ENCODE assay signal across 11 mouse cellular contexts in the genomic region with DNA sequence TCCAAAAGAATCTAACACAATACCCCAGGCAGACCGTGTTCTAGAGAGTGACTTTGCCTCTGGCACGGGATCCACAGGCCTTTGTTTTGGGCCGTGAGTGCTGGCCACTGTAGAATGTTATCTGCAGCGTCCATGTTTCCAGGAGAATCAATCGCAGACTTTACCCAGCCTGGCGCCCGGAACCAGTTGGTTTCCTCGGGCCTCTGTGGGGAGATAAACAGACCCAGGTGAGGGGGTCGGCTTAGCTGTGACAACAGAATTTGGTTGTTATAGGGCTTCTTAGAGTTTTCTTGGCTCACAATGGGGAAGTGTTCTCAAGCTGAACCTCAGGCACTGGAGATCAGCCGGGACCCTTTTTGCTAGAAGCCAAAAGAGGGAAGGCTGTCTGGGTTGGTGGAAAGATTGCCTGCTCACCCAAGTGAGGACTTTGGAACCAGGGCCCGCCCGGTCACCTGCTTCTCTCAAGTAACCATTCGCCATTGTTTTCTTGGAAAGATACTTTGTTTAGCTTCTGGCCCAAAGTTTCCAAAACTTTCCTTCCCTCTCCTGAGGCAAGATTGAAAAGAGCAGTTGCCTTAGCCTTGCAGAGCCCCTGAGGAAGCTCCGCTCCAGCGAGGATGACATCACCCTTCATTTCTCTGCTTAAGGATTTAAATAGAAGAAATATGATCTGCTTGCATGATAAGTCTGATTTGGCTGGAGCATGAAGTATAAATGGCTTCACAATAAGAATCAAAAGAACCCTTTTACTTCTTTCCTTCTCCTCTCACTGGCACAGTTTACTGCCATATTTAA. TPM values are rescaled to one million over a fixed set of nuclear protein-coding genes. Genes with fewer than 3 reads are reported as not detected.
DNase-seq lines count a peak whose midpoint lies in the region; ATAC-seq and TF ChIP-seq lines count a peak whose summit lies in the region.
"Had no signal": no experiment of that assay in that cellular context is flagged by ENCODE, and none has a peak within 500 bp of the region (broad histone marks: within the 10 kb centered on the region; RNA-seq: fewer than 3 reads in every experiment).

No protein-coding gene starts in this region.

- 46% methylated on average over 15 of the region's 15 CpGs for WGBS in heart, postnatal 0 days
- 56% methylated on average over 15 of the region's 15 CpGs for WGBS in heart, embryonic 11.5 days (ENCODE audit: insufficient replicate concordance)
- WGBS in limb, embryonic 14.5 days, result 69% methylated on average over 15 of the region's 15 CpGs
- 46% methylated on average over 15 of the region's 15 CpGs for WGBS in stomach, embryonic 15.5 days
- WGBS in forebrain, embryonic 13.5 days, result 82% methylated on average over 15 of the region's 15 CpGs
- WGBS in midbrain, embryonic 13.5 days, result 78% methylated on average over 15 of the region's 15 CpGs

- no peak overlapping the region for H3K4me3 ChIP-seq in heart, postnatal 0 days (ENCODE audit: low read depth, low read length)
- no peak overlapping the region for H3K4me3 ChIP-seq in heart, embryonic 11.5 days (ENCODE audit: low read depth, low read length)
- no peak overlapping the region for H3K4me3 ChIP-seq in limb, embryonic 14.5 days (replicated peaks; ENCODE audit: low read length)
- H3K4me3 ChIP-seq in stomach, embryonic 15.5 days (replicated peaks), result no peak overlapping the region
- H3K4me3 ChIP-seq in forebrain, embryonic 13.5 days, result no peak overlapping the region
- no peak overlapping the region for H3K4me3 ChIP-seq in midbrain, embryonic 13.5 days (replicated peaks)
- H3K4me3 ChIP-seq: midbrain, embryonic 12.5 days had no signal

- no peak for TF ChIP-seq CTCF in heart, postnatal 0 days (IDR thresholded peaks at IDR 0.05; ENCODE audit: low read depth)

- no peak for TF ChIP-seq EP300 in heart, postnatal 0 days (IDR thresholded peaks at IDR 0.05; ENCODE audit: low read depth)

- H3K27ac ChIP-seq in heart, postnatal 0 days (ENCODE audit: low read depth), result peak overlapping the region; percentile 52
- no peak overlapping the region for H3K27ac ChIP-seq in heart, embryonic 11.5 days (ENCODE audit: low read depth, low read length)
- H3K27ac ChIP-seq in limb, embryonic 14.5 days (replicated peaks; ENCODE audit: low read depth, low read length), result peak overlapping the region; percentile 21; the same call in 1 of the 2 replicates
- peak overlapping the region; percentile 65 for H3K27ac ChIP-seq in stomach, embryonic 15.5 days
- no peak overlapping the region for H3K27ac ChIP-seq in forebrain, embryonic 13.5 days
- no peak overlapping the region for H3K27ac ChIP-seq in midbrain, embryonic 13.5 days
- H3K27ac ChIP-seq: midbrain, embryonic 12.5 days had no signal

- H3K36me3 ChIP-seq in heart, postnatal 0 days (replicated peaks; ENCODE audit: control insufficient read depth, insufficient read depth, low read length), result no peaks in the 10 kb centered on the region
- no peaks in the 10 kb centered on the region for H3K36me3 ChIP-seq in heart, embryonic 11.5 days (ENCODE audit: control insufficient read depth, insufficient read depth, low read length)
- no peaks in the 10 kb centered on the region for H3K36me3 ChIP-seq in limb, embryonic 14.5 days (ENCODE audit: control insufficient read depth, insufficient read depth, low read length)
- no peaks in the 10 kb centered on the region for H3K36me3 ChIP-seq in stomach, embryonic 15.5 days
- no peaks in the 10 kb centered on the region for H3K36me3 ChIP-seq in forebrain, embryonic 13.5 days (ENCODE audit: poor library complexity, severe bottlenecking)
- H3K36me3 ChIP-seq in midbrain, embryonic 13.5 days, result no peaks in the 10 kb centered on the region
- H3K36me3 ChIP-seq: midbrain, embryonic 12.5 days had no signal

- peaks cover 16% of the 10 kb centered on the region; the same call in 1 of the 2 replicates for H3K27me3 ChIP-seq in heart, postnatal 0 days (ENCODE audit: control insufficient read depth, insufficient read depth, low read length)
- peaks cover 27% of the 10 kb centered on the region for H3K27me3 ChIP-seq in heart, embryonic 11.5 days (ENCODE audit: control insufficient read depth, insufficient read depth, low read length)
- H3K27me3 ChIP-seq in limb, embryonic 14.5 days (ENCODE audit: control insufficient read depth, insufficient read depth, low read length), result peaks cover 16% of the 10 kb centered on the region
- H3K27me3 ChIP-seq in stomach, embryonic 15.5 days (replicated peaks), result peaks cover 7% of the 10 kb centered on the region; the same call in 1 of the 2 replicates
- H3K27me3 ChIP-seq in forebrain, embryonic 13.5 days, result peaks cover 46% of the 10 kb centered on the region
- H3K27me3 ChIP-seq in midbrain, embryonic 13.5 days, result peaks cover 42% of the 10 kb centered on the region

- no peak for TF ChIP-seq POLR2A in limb, embryonic 14.5 days (IDR thresholded peaks at IDR 0.05; ENCODE audit: borderline replicate concordance, extremely low read depth, insufficient read depth, insufficient read length)

- peaks cover 14% of the 10 kb centered on the region; the same call in 1 of the 2 replicates for H3K4me1 ChIP-seq in heart, postnatal 0 days (ENCODE audit: control insufficient read depth, insufficient read depth)
- peaks cover 21% of the 10 kb centered on the region for H3K4me1 ChIP-seq in heart, embryonic 11.5 days (ENCODE audit: control insufficient read depth, insufficient read depth, low read length)
- H3K4me1 ChIP-seq in limb, embryonic 14.5 days (ENCODE audit: control insufficient read depth, insufficient read depth, low read length), result peaks cover 24% of the 10 kb centered on the region
- H3K4me1 ChIP-seq in stomach, embryonic 15.5 days, result peaks cover 36% of the 10 kb centered on the region
- peaks cover 12% of the 10 kb centered on the region for H3K4me1 ChIP-seq in forebrain, embryonic 13.5 days
- H3K4me1 ChIP-seq in midbrain, embryonic 13.5 days (replicated peaks), result peaks cover 16% of the 10 kb centered on the region

- no peak for DNase-seq in heart, postnatal 0 days (ENCODE audit: low spot score)
- peak; percentile 47 for DNase-seq in limb, embryonic 14.5 days (ENCODE audit: low spot score)
- no peak for DNase-seq in thymus, postnatal 4 days
- DNase-seq: lung, adult 18-20 months had no signal

- no peak for ATAC-seq in heart, postnatal 0 days (ENCODE audit: insufficient read depth, low read depth)
- no peak for ATAC-seq in heart, embryonic 11.5 days (replicated peaks; ENCODE audit: insufficient number of reproducible peaks, low FRiP score, low TSS enrichment)
- peak; percentile 29 to 46 for ATAC-seq in hematopoietic stem cell, adult 5-6 weeks (replicated peaks in 1 of 2; ENCODE audit: insufficient read depth in 1 of 2, low FRiP score in 2 of 2, low TSS enrichment in 1 of 2, low read depth in 1 of 2, poor library complexity in 2 of 2, severe bottlenecking in 2 of 2)
- no peak for ATAC-seq in limb, embryonic 14.5 days (ENCODE audit: low FRiP score, low read depth)
- ATAC-seq in stomach, embryonic 15.5 days (ENCODE audit: insufficient read depth, low FRiP score, low read depth), result no peak
- no peak for ATAC-seq in forebrain, embryonic 13.5 days
- ATAC-seq in midbrain, embryonic 13.5 days, result no peak
- ATAC-seq: forebrain, embryonic 16.5 days had no signal

- H3K9me3 ChIP-seq in heart, postnatal 0 days (replicated peaks; ENCODE audit: control insufficient read depth, low read length), result no peaks in the 10 kb centered on the region
- no peaks in the 10 kb centered on the region for H3K9me3 ChIP-seq in heart, embryonic 11.5 days (replicated peaks; ENCODE audit: control insufficient read depth, low read length)
- H3K9me3 ChIP-seq in limb, embryonic 14.5 days (ENCODE audit: control insufficient read depth, low read length), result no peaks in the 10 kb centered on the region
- H3K9me3 ChIP-seq in stomach, embryonic 15.5 days, result no peaks in the 10 kb centered on the region
- no peaks in the 10 kb centered on the region for H3K9me3 ChIP-seq in forebrain, embryonic 13.5 days (replicated peaks)
- H3K9me3 ChIP-seq in midbrain, embryonic 13.5 days, result no peaks in the 10 kb centered on the region
- H3K9me3 ChIP-seq: midbrain, embryonic 12.5 days had no signal

- H3K4me2 ChIP-seq in heart, postnatal 0 days (ENCODE audit: low read depth, low read length), result no peak overlapping the region
- no peak overlapping the region for H3K4me2 ChIP-seq in heart, embryonic 11.5 days
- H3K4me2 ChIP-seq in limb, embryonic 14.5 days (replicated peaks; ENCODE audit: low read depth, low read length, severe bottlenecking), result no peak overlapping the region
- peak overlapping the region; percentile 34 for H3K4me2 ChIP-seq in stomach, embryonic 15.5 days
- H3K4me2 ChIP-seq in forebrain, embryonic 13.5 days, result no peak overlapping the region
- H3K4me2 ChIP-seq in midbrain, embryonic 13.5 days (replicated peaks), result no peak overlapping the region
- H3K4me2 ChIP-seq: midbrain, embryonic 12.5 days had no signal

- no peak overlapping the region for H3K9ac ChIP-seq in heart, postnatal 0 days (replicated peaks; ENCODE audit: low read depth, low read length)
- no peak overlapping the region for H3K9ac ChIP-seq in heart, embryonic 11.5 days (ENCODE audit: low read depth, low read length)
- H3K9ac ChIP-seq in limb, embryonic 14.5 days (ENCODE audit: low read depth, low read length, severe bottlenecking), result no peak overlapping the region
- no peak overlapping the region for H3K9ac ChIP-seq in stomach, embryonic 15.5 days
- H3K9ac ChIP-seq in forebrain, embryonic 13.5 days, result no peak overlapping the region
- H3K9ac ChIP-seq in midbrain, embryonic 13.5 days (replicated peaks), result no peak overlapping the region
- H3K9ac ChIP-seq: midbrain, embryonic 12.5 days had no signal

RNA-seq across cellular contexts. Expression of a gene that starts 3.6 kb away (rescaled TPM):
- 3.4 and 6.6 TPM in 2 replicates for total RNA-seq in heart, postnatal 0 days (2014; rRNA removed; ENCODE audit: low replicate concordance)
- polyA plus RNA-seq in heart, postnatal 0 days (2015; fragmentation: Nextera tagmentation; extraction: Ambion mirVana), result 2.2 and 2.5 TPM in 2 replicates
- polyA plus RNA-seq in heart, embryonic 11.5 days (2014; fragmentation: Nextera tagmentation; extraction: Ambion mirVana), result 3.2 and 3.6 TPM in 2 replicates
- total RNA-seq in hematopoietic stem cell, adult 5-6 weeks (2017), result 12.9 and 14.5 TPM in 2 replicates
- 18.6 and 23.5 TPM in 2 replicates for polyA plus RNA-seq in limb, embryonic 14.5 days (2012; rRNA removed)
- polyA plus RNA-seq in limb, embryonic 14.5 days (2014; fragmentation: Nextera tagmentation; extraction: Ambion mirVana), result 39.8 and 50.0 TPM in 2 replicates
- polyA plus RNA-seq in stomach, embryonic 15.5 days (2015; fragmentation: Nextera tagmentation; extraction: Ambion mirVana), result 56.3 and 56.6 TPM in 2 replicates
- polyA plus RNA-seq in forebrain, embryonic 13.5 days (2015; fragmentation: Nextera tagmentation; extraction: Ambion mirVana), result 0.63 and 0.79 TPM in 2 replicates
- polyA plus RNA-seq in midbrain, embryonic 13.5 days (2015; fragmentation: Nextera tagmentation; extraction: Ambion mirVana), result 0.62 and 0.74 TPM in 2 replicates

RNA-seq across cellular contexts. Expression of a gene that starts 11.3 kb away (rescaled TPM):
- 17.7 and 23.2 TPM in 2 replicates for total RNA-seq in heart, postnatal 0 days (2014; rRNA removed; ENCODE audit: low replicate concordance)
- 9.8 and 11.3 TPM in 2 replicates for polyA plus RNA-seq in heart, postnatal 0 days (2015; fragmentation: Nextera tagmentation; extraction: Ambion mirVana)
- 11.9 and 14.2 TPM in 2 replicates for polyA plus RNA-seq in heart, embryonic 11.5 days (2014; fragmentation: Nextera tagmentation; extraction: Ambion mirVana)
- total RNA-seq in hematopoietic stem cell, adult 5-6 weeks (2017), result 11.8 and 17.6 TPM in 2 replicates
- 7.8 and 9.6 TPM in 2 replicates for polyA plus RNA-seq in limb, embryonic 14.5 days (2012; rRNA removed)
- polyA plus RNA-seq in limb, embryonic 14.5 days (2014; fragmentation: Nextera tagmentation; extraction: Ambion mirVana), result 15.1 and 15.4 TPM in 2 replicates
- polyA plus RNA-seq in stomach, embryonic 15.5 days (2015; fragmentation: Nextera tagmentation; extraction: Ambion mirVana), result 14.6 and 16.3 TPM in 2 replicates
- polyA plus RNA-seq in forebrain, embryonic 13.5 days (2015; fragmentation: Nextera tagmentation; extraction: Ambion mirVana), result 12.2 and 14.5 TPM in 2 replicates
- polyA plus RNA-seq in midbrain, embryonic 13.5 days (2015; fragmentation: Nextera tagmentation; extraction: Ambion mirVana), result 14.2 and 15.4 TPM in 2 replicates

RNA-seq across cellular contexts. Expression of a gene that starts 26.4 kb away (rescaled TPM):
- total RNA-seq in heart, postnatal 0 days (2014; rRNA removed; ENCODE audit: low replicate concordance), result 2.1 and 6.3 TPM in 2 replicates
- 2.1 and 2.8 TPM in 2 replicates for polyA plus RNA-seq in heart, postnatal 0 days (2015; fragmentation: Nextera tagmentation; extraction: Ambion mirVana)
- 5.6 and 6.9 TPM in 2 replicates for polyA plus RNA-seq in heart, embryonic 11.5 days (2014; fragmentation: Nextera tagmentation; extraction: Ambion mirVana)
- 13.9 and 19.6 TPM in 2 replicates for total RNA-seq in hematopoietic stem cell, adult 5-6 weeks (2017)
- polyA plus RNA-seq in limb, embryonic 14.5 days (2012; rRNA removed), result 33.4 and 43.6 TPM in 2 replicates
- polyA plus RNA-seq in limb, embryonic 14.5 days (2014; fragmentation: Nextera tagmentation; extraction: Ambion mirVana), result 8.9 and 10.6 TPM in 2 replicates
- 6.8 and 8.5 TPM in 2 replicates for polyA plus RNA-seq in stomach, embryonic 15.5 days (2015; fragmentation: Nextera tagmentation; extraction: Ambion mirVana)
- polyA plus RNA-seq in forebrain, embryonic 13.5 days (2015; fragmentation: Nextera tagmentation; extraction: Ambion mirVana), result 10.0 and 10.2 TPM in 2 replicates
- 8.7 and 10.2 TPM in 2 replicates for polyA plus RNA-seq in midbrain, embryonic 13.5 days (2015; fragmentation: Nextera tagmentation; extraction: Ambion mirVana)

RNA-seq across cellular contexts. Expression of a gene that starts 45.0 kb away (rescaled TPM):
- total RNA-seq in heart, postnatal 0 days (2014; rRNA removed; ENCODE audit: low replicate concordance), result 0.08 and 0.61 TPM in 2 replicates
- polyA plus RNA-seq in heart, postnatal 0 days (2015; fragmentation: Nextera tagmentation; extraction: Ambion mirVana), result 0.54 and 0.79 TPM in 2 replicates
- polyA plus RNA-seq in heart, embryonic 11.5 days (2014; fragmentation: Nextera tagmentation; extraction: Ambion mirVana), result 2.0 and 2.1 TPM in 2 replicates
- total RNA-seq in hematopoietic stem cell, adult 5-6 weeks (2017), result 102 and 139 TPM in 2 replicates
- polyA plus RNA-seq in limb, embryonic 14.5 days (2012; rRNA removed), result 9.7 and 18.8 TPM in 2 replicates
- polyA plus RNA-seq in limb, embryonic 14.5 days (2014; fragmentation: Nextera tagmentation; extraction: Ambion mirVana), result 17.6 and 22.6 TPM in 2 replicates
- polyA plus RNA-seq in stomach, embryonic 15.5 days (2015; fragmentation: Nextera tagmentation; extraction: Ambion mirVana), result 3.9 and 5.6 TPM in 2 replicates
- 0.58 and 1.0 TPM in 2 replicates for polyA plus RNA-seq in forebrain, embryonic 13.5 days (2015; fragmentation: Nextera tagmentation; extraction: Ambion mirVana)
- polyA plus RNA-seq in midbrain, embryonic 13.5 days (2015; fragmentation: Nextera tagmentation; extraction: Ambion mirVana), result 1.1 and 1.2 TPM in 2 replicates

RNA-seq across cellular contexts. Expression of a gene that starts 51.0 kb away (rescaled TPM):
- total RNA-seq in heart, postnatal 0 days (2014; rRNA removed; ENCODE audit: low replicate concordance), result 9.8 and 19.2 TPM in 2 replicates
- polyA plus RNA-seq in heart, postnatal 0 days (2015; fragmentation: Nextera tagmentation; extraction: Ambion mirVana), result 6.0 and 8.1 TPM in 2 replicates
- polyA plus RNA-seq in heart, embryonic 11.5 days (2014; fragmentation: Nextera tagmentation; extraction: Ambion mirVana), result 0.64 and 1.2 TPM in 2 replicates
- 1.2 and 2.9 TPM in 2 replicates for total RNA-seq in hematopoietic stem cell, adult 5-6 weeks (2017)
- polyA plus RNA-seq in limb, embryonic 14.5 days (2012; rRNA removed), result 3.6 and 4.0 TPM in 2 replicates
- 3.5 and 4.6 TPM in 2 replicates for polyA plus RNA-seq in limb, embryonic 14.5 days (2014; fragmentation: Nextera tagmentation; extraction: Ambion mirVana)
- polyA plus RNA-seq in stomach, embryonic 15.5 days (2015; fragmentation: Nextera tagmentation; extraction: Ambion mirVana), result 10.3 and 12.5 TPM in 2 replicates
- polyA plus RNA-seq in forebrain, embryonic 13.5 days (2015; fragmentation: Nextera tagmentation; extraction: Ambion mirVana), result 0.32 and 0.55 TPM in 2 replicates
- 0.58 and 0.62 TPM in 2 replicates for polyA plus RNA-seq in midbrain, embryonic 13.5 days (2015; fragmentation: Nextera tagmentation; extraction: Ambion mirVana)

Comparison
In these comparisons a context has a peak if more than half of its experiments do, and no peak if none do; other contexts are left out.
1. H3K27ac ChIP-seq: peak in heart, postnatal 0 days (single experiment), limb, embryonic 14.5 days (single experiment) and stomach, embryonic 15.5 days (single experiment); none in heart, embryonic 11.5 days (single experiment), forebrain, embryonic 13.5 days (single experiment) and midbrain, embryonic 13.5 days (single experiment).
2. ATAC-seq: peak in hematopoietic stem cell, adult 5-6 weeks (2 of 2); none in heart, postnatal 0 days (single experiment), heart, embryonic 11.5 days (single experiment), limb, embryonic 14.5 days (single experiment), stomach, embryonic 15.5 days (single experiment), forebrain, embryonic 13.5 days (single experiment) and midbrain, embryonic 13.5 days (single experiment).